Mouse (Mus musculus): Measurements from ENCODE around the gene Cdca7.

DNA sequence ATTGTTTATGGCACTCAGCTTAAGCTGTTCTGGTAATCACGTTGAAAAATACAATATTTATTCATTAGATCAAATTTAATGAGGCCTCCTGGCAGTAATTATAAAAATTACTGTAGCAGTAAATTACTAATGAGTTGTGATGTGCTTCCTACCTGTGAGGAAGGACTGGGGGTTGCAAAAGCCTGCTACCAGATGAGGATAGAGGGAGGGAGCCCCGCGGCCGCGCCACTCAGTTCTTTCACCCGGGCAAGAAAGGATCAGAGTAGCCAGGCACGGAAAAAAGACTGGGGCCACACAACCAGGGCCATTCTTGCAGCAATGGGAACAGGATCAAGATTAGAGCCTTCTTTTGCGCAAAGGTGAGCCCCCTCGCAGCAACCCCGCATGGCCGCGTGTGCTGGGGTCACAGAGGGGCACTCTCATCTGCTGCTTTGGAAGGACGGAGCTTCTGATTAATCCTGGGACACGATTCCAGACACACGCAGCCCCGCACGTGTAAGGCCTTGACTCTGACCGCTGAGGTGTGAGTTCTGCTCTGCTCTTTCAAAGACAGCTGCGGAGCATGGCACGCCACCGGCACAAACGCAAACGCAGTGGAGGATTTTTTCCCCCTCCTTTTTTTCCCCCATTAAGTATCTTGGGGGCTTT lies 23.2 kb downstream of the Cdca7 start:
- no peak for TF ChIP-seq TCF12 (IDR thresholded peaks at IDR 0.05; ENCODE audit: insufficient read depth, poor library complexity, severe bottlenecking)
- no peak for TF ChIP-seq E2F4 (IDR thresholded peaks at IDR 0.05; ENCODE audit: insufficient read depth)
- no peak for TF ChIP-seq CEBPB (IDR thresholded peaks at IDR 0.05; ENCODE audit: insufficient read depth, poor library complexity, severe bottlenecking)
- no peak for TF ChIP-seq POLR2AphosphoS2 (IDR thresholded peaks at IDR 0.05; ENCODE audit: insufficient read length, low read depth)
- TF ChIP-seq MAX (IDR thresholded peaks at IDR 0.05; ENCODE audit: low read depth) = no peak
